Mouse (Mus musculus) olfactory bulb, adult 2 months (tissue): ENCODE data around the gene Cltb. TPM values are rescaled to one million over a fixed set of nuclear protein-coding genes. Genes with fewer than 3 reads are reported as not detected.

Experiments used
- H3K27ac ChIP-seq: fragments of 200-500 bp; 2 replicates; pipeline ENCODE4 v1.5.1; 2012; ENCODE audit warnings: low read depth, low read length; ENCODE audit not compliant: insufficient read depth
- H3K4me1 ChIP-seq: fragments of 200-500 bp; 2 replicates; pipeline ENCODE4 v1.6.1; 2012; ENCODE audit warnings: low read length; ENCODE audit not compliant: control insufficient read depth, insufficient read depth
- H3K4me3 ChIP-seq: fragments of 200-500 bp; 2 replicates; pipeline ENCODE4 v1.5.1; 2012; ENCODE audit warnings: mild to moderate bottlenecking, low read depth, low read length, moderate library complexity; ENCODE audit not compliant: insufficient read depth
- CTCF ChIP-seq: fragments of 200-500 bp; IDR thresholded peaks from 2 replicates; pipeline ENCODE4 v1.5.1; 2012; ENCODE audit warnings: low read depth, mild to moderate bottlenecking, low read length, moderate library complexity; ENCODE audit not compliant: insufficient read depth
- POLR2A ChIP-seq: fragments of 200-500 bp; IDR thresholded peaks from 2 replicates; pipeline ENCODE4 v1.6.1; 2012; ENCODE audit warnings: mild to moderate bottlenecking, low read depth, low read length, moderate library complexity; ENCODE audit not compliant: insufficient read depth
- WGBS: fragments of 180-500 bp; shearing (Covaris S2); methylation state at CpG from one replicate; pipeline ENCODE4 v1.1.7; 2018; 5-methylcytosine and 5-hydroxymethylcytosine counted together
- polyA plus RNA-seq: library from polyadenylated mRNA; stranded (reverse); fragments of >200 nt; gene quantifications from 2 replicates; pipeline ENCODE4 v1.2.4, GENCODE M21; 2012; ENCODE audit warnings: low replicate concordance; ENCODE audit not compliant: missing spikeins, insufficient read depth, insufficient read length

Cltb gene
- polyA plus RNA-seq, 1 experiment: not detected

- TF ChIP-seq POLR2A (no peak), CTCF (no peak)
- Histone ChIP-seq H3K4me1 (peaks cover 15% of the 10 kb centered on the region), H3K4me3 (no peak overlapping the region), H3K27ac (no peak overlapping the region)
- 64% methylated on average over 3 of the region's 3 CpGs for WGBS
Observed at GRCm38 (mm10) chr13:54602639-54603111, 8.5 kb downstream of the Cltb start.

DNA sequence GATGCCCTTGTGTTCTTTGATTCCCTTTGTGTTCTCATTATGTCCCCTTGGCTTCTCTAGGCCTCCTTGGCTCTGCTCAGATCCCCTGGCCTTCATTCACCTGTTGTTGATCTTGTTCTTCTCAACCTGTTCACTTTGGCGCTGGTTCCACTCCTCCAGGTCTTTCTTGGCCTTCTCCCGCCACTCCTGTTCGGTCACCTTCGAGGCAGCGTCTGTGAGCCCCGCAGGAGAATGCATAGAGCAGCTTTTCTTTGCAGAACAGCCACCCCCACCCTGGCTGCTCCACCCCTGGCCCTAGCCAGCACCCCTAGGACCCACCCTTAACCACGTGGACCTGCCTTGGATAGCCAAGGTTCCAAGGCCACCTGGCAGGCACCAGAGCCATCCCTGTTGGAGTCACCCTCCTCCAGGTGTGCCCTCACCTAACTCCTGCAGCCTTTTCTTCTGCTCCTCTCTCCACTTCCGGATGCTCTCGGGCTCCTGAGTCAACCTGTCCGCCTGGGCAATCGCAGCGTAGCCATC lies 12.5 kb downstream of the Cltb start:
- Histone ChIP-seq H3K27ac (no peak overlapping the region), H3K4me1 (peaks cover 3% of the 10 kb centered on the region; the same call in 1 of the 2 replicates), H3K4me3 (no peak overlapping the region)
- 86% methylated on average over 12 of the region's 12 CpGs for WGBS
- TF ChIP-seq POLR2A (no peak), CTCF (no peak)

DNA sequence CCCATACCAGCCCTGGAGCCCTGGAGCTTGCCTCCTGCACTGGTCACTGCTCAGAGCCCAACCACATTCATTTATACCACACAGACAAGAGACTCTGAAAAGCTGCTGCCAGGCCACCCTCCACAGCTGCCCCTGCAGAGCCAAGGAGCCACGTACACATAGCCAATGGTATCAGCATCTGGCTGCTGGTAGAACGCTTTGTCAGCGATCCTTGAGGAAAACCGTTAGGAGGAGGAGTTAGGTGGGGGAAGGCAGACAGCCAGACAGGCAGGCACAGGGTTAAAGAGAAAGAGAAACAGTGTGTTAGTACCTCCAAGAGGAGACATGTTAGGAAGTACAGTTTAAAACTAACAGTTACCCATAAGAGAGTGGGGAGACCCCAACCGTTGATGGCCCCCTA lies 14.3 kb downstream of the Cltb start:
- TF ChIP-seq POLR2A: no peak
- TF ChIP-seq CTCF: no peak
- H3K4me3 ChIP-seq: no peak overlapping the region
- 58% methylated on average over 5 of the region's 5 CpGs for WGBS
- H3K27ac ChIP-seq: no peak overlapping the region
- no peaks in the 10 kb centered on the region for H3K4me1 ChIP-seq

GRCm38 (mm10) chr13:54596107-54596690 lies 14.9 kb downstream of the Cltb start:
- H3K4me1 ChIP-seq: peaks cover 3% of the 10 kb centered on the region; the same call in 1 of the 2 replicates
- H3K27ac ChIP-seq: no peak overlapping the region
- 81% methylated on average over 8 of the region's 8 CpGs for WGBS
- no peak for TF ChIP-seq CTCF
- no peak for TF ChIP-seq POLR2A
- no peak overlapping the region for H3K4me3 ChIP-seq

DNA sequence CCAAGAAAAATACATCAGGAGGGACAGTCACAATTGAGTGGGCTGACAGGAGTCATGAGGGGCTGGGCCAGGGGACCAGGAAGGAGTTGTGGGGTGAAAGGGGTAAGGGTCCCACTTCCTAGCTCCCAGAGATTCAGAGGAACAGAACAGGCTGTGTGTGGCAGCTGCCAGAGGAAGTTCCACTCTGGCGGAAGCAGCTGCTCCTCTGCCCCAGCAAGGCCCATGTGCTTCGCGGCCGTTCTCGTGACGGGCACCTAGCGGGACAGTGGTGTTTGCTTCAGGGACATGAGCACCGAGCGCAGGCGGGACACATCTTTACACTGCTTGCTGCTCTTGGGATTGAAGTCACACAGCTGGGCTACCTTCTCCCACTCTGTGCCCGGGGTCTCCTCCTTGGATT lies 17.5 kb downstream of the Cltb start:
- Histone ChIP-seq H3K4me3 (no peak overlapping the region), H3K27ac (no peak overlapping the region), H3K4me1 (peaks cover 3% of the 10 kb centered on the region; the same call in 1 of the 2 replicates)
- TF ChIP-seq POLR2A (no peak), CTCF (no peak)
- WGBS: 76% methylated on average over 11 of the region's 11 CpGs

DNA sequence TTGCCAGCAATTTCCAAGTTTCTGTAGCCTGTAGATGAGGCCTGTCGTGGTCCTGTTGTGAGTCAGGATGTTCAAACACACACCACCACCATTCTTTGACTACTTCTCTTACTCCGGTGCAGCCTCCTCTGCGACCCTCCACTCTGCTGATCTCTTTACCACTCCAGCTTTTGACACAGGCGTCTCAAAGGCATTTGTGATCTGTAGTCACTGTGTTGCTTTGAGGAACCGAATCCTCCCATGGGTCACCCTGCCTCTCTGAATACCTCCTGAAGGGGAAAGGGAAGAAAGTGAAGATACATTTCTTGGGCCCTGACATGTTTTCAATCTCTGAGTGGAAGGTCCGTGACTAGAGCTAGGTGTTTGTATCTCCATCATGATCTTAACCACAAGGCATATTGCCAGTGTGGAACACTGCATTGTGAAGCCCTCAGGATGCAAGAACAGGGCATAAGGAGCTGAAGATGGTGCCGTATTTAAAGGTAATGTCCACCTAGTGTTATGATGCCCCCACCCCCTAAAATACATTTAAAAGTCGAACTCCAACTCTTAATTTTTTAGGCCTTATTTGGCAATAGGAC lies 19.3 kb downstream of the Cltb start:
- Histone ChIP-seq H3K4me3 (no peak overlapping the region), H3K4me1 (peaks cover 3% of the 10 kb centered on the region; the same call in 1 of the 2 replicates), H3K27ac (no peak overlapping the region)
- TF ChIP-seq CTCF: no peak
- TF ChIP-seq POLR2A: no peak
- WGBS: 81% methylated on average over 8 of the region's 8 CpGs

- under 1% methylated on average over 51 of the region's 51 CpGs for WGBS
- Histone ChIP-seq H3K4me1 (peaks cover 3% of the 10 kb centered on the region; the same call in 1 of the 2 replicates), H3K27ac (peak within 1 kb of the TSS; percentile 92), H3K4me3 (peak within 1 kb of the TSS; percentile 96)
- no peak for TF ChIP-seq CTCF
- peak; percentile 62; the same call in 1 of the 2 replicates for TF ChIP-seq POLR2A
Observed at GRCm38 (mm10) chr13:54589996-54590951, 20.9 kb downstream of the Cltb start, which contains the start of the genes Nop16 and Higd2a. Gene Nop16, minus strand, starts transcription at chr13:54590090. Gene Higd2a, plus strand, starts transcription at chr13:54590207.

DNA sequence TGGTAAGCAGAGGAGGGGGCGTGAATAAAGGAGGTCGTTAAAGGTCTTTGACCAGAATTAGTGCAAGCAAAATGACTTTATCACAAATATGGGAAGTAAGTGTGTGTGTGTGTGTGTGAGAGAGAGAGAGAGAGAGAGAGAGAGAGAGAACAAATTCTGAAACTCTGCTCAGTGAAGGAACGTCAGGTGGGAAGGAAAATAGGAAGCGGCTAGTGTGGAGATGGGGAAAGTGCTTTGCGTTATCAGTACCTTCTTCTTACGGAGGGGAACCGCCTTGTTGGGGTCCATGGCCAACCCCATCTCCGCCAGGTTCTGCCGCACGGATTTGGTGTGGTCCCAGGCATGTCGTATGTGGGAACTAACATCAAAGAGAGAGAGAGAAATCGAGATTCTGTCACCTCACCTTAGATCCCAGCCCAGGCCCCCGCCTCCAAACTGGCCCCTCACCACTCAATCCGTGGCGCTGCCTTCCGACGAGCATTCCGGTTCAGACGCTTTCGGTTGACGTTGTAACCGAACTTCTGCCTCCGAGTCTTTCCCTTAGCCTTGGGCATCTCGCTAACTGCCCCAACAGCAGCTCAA lies 21.6 kb downstream of the Cltb start:
- Histone ChIP-seq H3K4me3 (peak overlapping the region; percentile 84), H3K4me1 (peaks cover 3% of the 10 kb centered on the region; the same call in 1 of the 2 replicates), H3K27ac (no peak overlapping the region)
- no peak for TF ChIP-seq CTCF
- TF ChIP-seq POLR2A: 0 out of 2 replicates have a peak, but pooled peaks have one; percentile 4
- 1% methylated on average over 24 of the region's 24 CpGs for WGBS
